Mouse (Mus musculus) cortical plate, adult 2 months (tissue): ENCODE measurements around the gene Kcnn1.

Experiments used
- CTCF ChIP-seq: fragments of 200-500 bp; IDR thresholded peaks from 2 replicates; pipeline ENCODE4 v1.5.1; 2011; ENCODE audit warnings: mild to moderate bottlenecking, control low read depth, low read length; ENCODE audit not compliant: insufficient read depth; ENCODE audit errors: extremely low read depth
- POLR2A ChIP-seq: fragments of 200-500 bp; IDR thresholded peaks from 2 replicates; pipeline ENCODE4 v1.6.1; 2011; ENCODE audit warnings: mild to moderate bottlenecking, low read length, control low read depth; ENCODE audit not compliant: insufficient read depth; ENCODE audit errors: extremely low read depth

DNA sequence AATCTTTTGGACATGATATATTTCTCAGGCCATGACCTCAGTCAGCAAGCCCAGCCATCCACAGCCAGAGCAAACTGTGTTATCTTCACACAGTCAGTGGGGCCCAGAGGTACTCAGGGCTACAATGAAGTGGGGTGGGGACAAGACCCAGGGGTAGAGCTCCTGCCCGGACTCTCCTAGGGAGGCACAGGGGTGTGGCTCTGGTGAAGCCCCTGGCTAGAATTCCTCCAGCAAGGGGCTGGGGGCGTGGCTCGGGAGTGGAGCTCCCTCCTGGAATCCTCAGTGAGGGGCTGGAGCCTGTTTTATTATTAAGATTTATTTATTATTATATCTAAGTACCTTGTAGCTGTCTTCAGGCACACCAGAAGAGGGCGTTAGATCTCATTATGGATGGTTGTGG lies 13.3 kb upstream of the Kcnn1 start:
- TF ChIP-seq CTCF (no peak), POLR2A (no peak)
